Mouse (Mus musculus): ENCODE data around the gene Klf6. TPM values are rescaled to one million over a fixed set of nuclear protein-coding genes. Genes with fewer than 3 reads are reported as not detected.
A peak's percentile ranks its signal among the peaks of the same experiment; 100 is the strongest.

Klf6 gene
- 10 to 100 TPM; 23.9 to 34.5 TPM for total RNA-seq (2021)
- long read RNA-seq, experiment 1, full-length matches to known transcripts = 22 of 27 reads
- long read RNA-seq, experiment 1, partial matches to known transcripts = 0 of 27 reads
- long read RNA-seq, experiment 1, other reads (novel, unspliced or antisense) = 5 of 27 reads
- long read RNA-seq, experiment 2, full-length matches to known transcripts = 13 of 17 reads
- long read RNA-seq, experiment 2, partial matches to known transcripts = 0 of 17 reads
- long read RNA-seq, experiment 2, other reads (novel, unspliced or antisense) = 4 of 17 reads

- intact Hi-C loops (cut with DNase I) = loop anchor here (2.0 to 10.0 kb wide), 9 partner anchors 36 to 1089 kb away; no protein-coding TSS in a partner anchor
These were observed at the start of gene Klf6 for GRCm38 (mm10) chr13:5861157-5862002. Gene Klf6, plus strand, starts transcription at chr13:5861482.

GRCm38 (mm10) chr13:5813433-5813832 lies 47.8 kb upstream of the Klf6 start:
- no peak for DNase-seq
- no peak overlapping the region for H3K27ac ChIP-seq

More at GRCm38 (mm10) chr13:5861157-5862002, at the start of gene Klf6:
- TF ChIP-seq CTCF (IDR thresholded peaks at IDR 0.05) = no peak
- H3K4me3 ChIP-seq = peak within 1 kb of the TSS; percentile 74
- DNase-seq = peak; percentile 100
- peak within 1 kb of the TSS; percentile 97 for H3K27ac ChIP-seq

GRCm38 (mm10) chr13:5817250-5817649 lies 44.0 kb upstream of the Klf6 start:
- intact Hi-C loops (cut with DNase I) = no loop called here
- H3K4me3 ChIP-seq = no peak overlapping the region
- DNase-seq = no peak
- H3K27ac ChIP-seq = no peak overlapping the region
- no peak for TF ChIP-seq CTCF (IDR thresholded peaks at IDR 0.05)

More at GRCm38 (mm10) chr13:5813433-5813832, 47.8 kb upstream of the Klf6 start:
- intact Hi-C loops (cut with DNase I) = no loop called here
- no peak overlapping the region for H3K4me3 ChIP-seq
- no peak for TF ChIP-seq CTCF (IDR thresholded peaks at IDR 0.05)

GRCm38 (mm10) chr13:5819173-5819572 lies 42.1 kb upstream of the Klf6 start:
- no peak for DNase-seq
- Histone ChIP-seq H3K27ac (no peak overlapping the region), H3K4me3 (no peak overlapping the region)
- intact Hi-C loops (cut with DNase I) = no loop called here
- TF ChIP-seq CTCF (IDR thresholded peaks at IDR 0.05) = no peak

GRCm38 (mm10) chr13:5822586-5822985 lies 38.7 kb upstream of the Klf6 start:
- Histone ChIP-seq H3K27ac (no peak overlapping the region), H3K4me3 (peak overlapping the region; percentile 9; the same call in 1 of the 2 replicates)
- intact Hi-C loops (cut with DNase I) = no loop called here
- DNase-seq = no peak
- TF ChIP-seq CTCF (IDR thresholded peaks at IDR 0.05) = no peak

GRCm38 (mm10) chr13:5823150-5823549 lies 38.1 kb upstream of the Klf6 start:
- H3K4me3 ChIP-seq = no peak overlapping the region
- intact Hi-C loops (cut with DNase I) = no loop called here
- no peak for TF ChIP-seq CTCF (IDR thresholded peaks at IDR 0.05)
- no peak for DNase-seq
- H3K27ac ChIP-seq = no peak overlapping the region

- DNase-seq = no peak
- Histone ChIP-seq H3K27ac (no peak overlapping the region), H3K4me3 (no peak overlapping the region)
- intact Hi-C loops (cut with DNase I) = no loop called here
- TF ChIP-seq CTCF (IDR thresholded peaks at IDR 0.05) = no peak
These were observed 37.0 kb upstream of the Klf6 start for GRCm38 (mm10) chr13:5824189-5824815.

GRCm38 (mm10) chr13:5826170-5826827 lies 35.0 kb upstream of the Klf6 start:
- intact Hi-C loops (cut with DNase I) = no loop called here

GRCm38 (mm10) chr13:5831976-5832375 lies 29.3 kb upstream of the Klf6 start:
- DNase-seq = no peak
- Histone ChIP-seq H3K4me3 (no peak overlapping the region), H3K27ac (no peak overlapping the region)
- TF ChIP-seq CTCF (IDR thresholded peaks at IDR 0.05) = no peak
- intact Hi-C loops (cut with DNase I) = no loop called here

More at GRCm38 (mm10) chr13:5826170-5826827, 35.0 kb upstream of the Klf6 start:
- no peak for TF ChIP-seq CTCF (IDR thresholded peaks at IDR 0.05)
- H3K27ac ChIP-seq = no peak overlapping the region
- DNase-seq = peak; percentile 35
- peak overlapping the region; percentile 36 for H3K4me3 ChIP-seq

GRCm38 (mm10) chr13:5837174-5837777 lies 24.0 kb upstream of the Klf6 start:
- no peak for TF ChIP-seq CTCF (IDR thresholded peaks at IDR 0.05)
- Histone ChIP-seq H3K27ac (no peak overlapping the region), H3K4me3 (no peak overlapping the region)
- intact Hi-C loops (cut with DNase I) = no loop called here
- no peak for DNase-seq

GRCm38 (mm10) chr13:5841418-5841817 lies 19.9 kb upstream of the Klf6 start:
- Histone ChIP-seq H3K27ac (peak overlapping the region; percentile 25; the same call in 1 of the 2 replicates), H3K4me3 (no peak overlapping the region)
- intact Hi-C loops (cut with DNase I) = no loop called here
- no peak for TF ChIP-seq CTCF (IDR thresholded peaks at IDR 0.05)
- no peak for DNase-seq

- no peak for DNase-seq
- intact Hi-C loops (cut with DNase I) = no loop called here
- Histone ChIP-seq H3K27ac (no peak overlapping the region), H3K4me3 (no peak overlapping the region)
- TF ChIP-seq CTCF (IDR thresholded peaks at IDR 0.05) = no peak
These were observed 18.4 kb upstream of the Klf6 start for GRCm38 (mm10) chr13:5842911-5843310.
